Mouse (Mus musculus): ENCODE data around the gene Jarid2.

The Jarid2 gene

GRCm38 (mm10) chr13:44837445-44837844 is 108.2 kb downstream of the Jarid2 start:
- no peak for DNase-seq (ENCODE audit: low read depth, low spot score)

- DNase-seq (ENCODE audit: low read depth, low spot score) = peak; percentile 78
Measured at GRCm38 (mm10) chr13:44839866-44840835, 110.9 kb downstream of the Jarid2 start.

GRCm38 (mm10) chr13:44851426-44851825 is 122.2 kb downstream of the Jarid2 start:
- DNase-seq (ENCODE audit: low read depth, low spot score) = no peak

DNA sequence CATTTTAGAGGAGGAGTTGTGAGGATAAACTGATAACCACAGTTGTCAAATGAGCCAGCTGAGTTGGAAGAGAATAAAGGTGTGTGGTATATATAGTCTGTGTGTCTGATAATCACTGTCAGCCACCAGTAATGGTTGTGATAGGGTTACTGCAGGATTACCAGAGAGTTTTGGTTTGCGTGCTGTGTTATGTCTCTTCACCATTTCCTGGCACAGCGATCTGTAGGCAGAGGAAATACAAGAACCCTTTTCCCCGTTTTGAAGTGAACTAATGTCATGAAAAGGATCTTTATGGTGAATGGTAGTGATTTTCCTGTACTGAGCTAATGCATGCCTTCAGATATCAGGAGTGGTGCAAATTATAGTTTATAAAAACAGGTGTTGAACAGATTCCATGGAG is 122.8 kb downstream of the Jarid2 start:
- no peak for DNase-seq (ENCODE audit: low read depth, low spot score)

GRCm38 (mm10) chr13:44865566-44865965 is 136.3 kb downstream of the Jarid2 start:
- no peak for DNase-seq (ENCODE audit: low read depth, low spot score)

GRCm38 (mm10) chr13:44868037-44868650 is 138.9 kb downstream of the Jarid2 start:
- DNase-seq (ENCODE audit: low read depth, low spot score) = peak; percentile 50

DNA sequence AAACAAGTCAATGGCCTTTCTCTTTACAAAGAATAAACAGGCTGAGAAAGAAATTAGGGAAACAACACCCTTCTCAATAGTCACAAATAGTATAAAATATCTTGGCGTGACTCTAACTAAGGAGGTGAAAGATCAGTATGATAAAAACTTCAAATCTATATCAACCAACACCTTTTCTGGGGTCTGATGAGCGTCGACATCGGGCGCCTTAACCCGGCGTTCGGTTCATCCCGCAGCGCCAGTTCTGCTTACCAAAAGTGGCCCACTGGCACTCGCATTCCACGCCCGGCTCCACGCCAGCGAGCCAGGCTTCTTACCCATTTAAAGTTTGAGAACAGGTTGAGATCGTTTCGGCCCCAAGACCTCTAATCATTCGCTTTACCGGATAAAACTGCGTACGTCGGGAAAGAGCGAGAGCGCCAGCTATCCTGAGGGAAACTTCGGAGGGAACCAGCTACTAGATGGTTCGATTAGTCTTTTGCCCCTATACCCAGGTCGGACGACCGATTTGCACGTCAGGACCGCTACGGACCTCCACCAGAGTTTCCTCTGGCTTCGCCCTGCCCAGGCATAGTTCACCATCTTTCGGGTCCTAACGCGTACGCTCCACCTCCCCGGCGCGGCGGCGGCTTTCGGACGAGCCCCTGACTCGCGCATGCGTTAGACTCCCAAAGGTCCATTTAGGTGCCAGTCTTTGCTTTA is 140.3 kb downstream of the Jarid2 start:
- DNase-seq (ENCODE audit: low read depth, low spot score) = peak; percentile 55

DNA sequence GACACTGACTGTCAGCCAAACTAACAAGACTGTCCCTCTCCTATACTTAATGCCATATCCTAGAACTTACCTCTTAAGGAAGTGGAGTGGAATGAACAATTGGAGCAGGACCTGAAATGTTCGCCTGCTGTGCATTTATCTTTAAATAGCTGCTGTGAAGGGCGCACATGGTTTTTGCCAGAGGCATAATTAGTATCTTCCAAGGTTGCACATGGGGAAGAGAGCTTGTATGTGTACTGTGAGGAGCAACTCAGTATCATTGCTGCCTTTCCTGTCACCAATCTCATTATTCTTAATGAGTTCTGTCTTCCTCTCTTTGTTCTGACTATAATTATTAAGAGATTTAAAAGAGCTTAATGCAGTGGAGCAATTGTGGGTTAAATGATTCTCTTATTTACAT is 147.5 kb downstream of the Jarid2 start:
- no peak for DNase-seq (ENCODE audit: low read depth, low spot score)

GRCm38 (mm10) chr13:44881001-44881400 is 151.7 kb downstream of the Jarid2 start:
- DNase-seq (ENCODE audit: low read depth, low spot score) = no peak

GRCm38 (mm10) chr13:44886221-44886620 is 156.9 kb downstream of the Jarid2 start:
- no peak for DNase-seq (ENCODE audit: low read depth, low spot score)

DNA sequence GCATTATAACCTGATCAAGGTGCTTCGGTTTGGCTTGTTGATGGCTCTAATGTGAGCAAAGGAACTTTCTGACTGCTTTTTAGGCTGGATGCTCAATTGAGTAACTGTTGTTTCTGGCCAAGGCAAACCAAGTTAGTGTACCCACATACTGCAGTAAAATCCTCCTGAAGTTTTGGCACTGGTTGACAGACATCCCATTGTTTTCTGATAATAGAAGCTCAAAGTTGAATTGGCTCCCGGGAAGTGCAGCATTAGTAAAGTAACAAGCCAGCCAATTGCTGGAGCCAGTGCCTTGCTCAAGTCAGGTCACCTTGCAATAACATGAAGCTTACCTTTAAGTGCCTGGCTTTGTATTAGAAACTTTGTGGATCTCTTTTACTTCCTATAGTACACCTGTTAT is 161.3 kb downstream of the Jarid2 start:
- no peak for DNase-seq (ENCODE audit: low read depth, low spot score)

GRCm38 (mm10) chr13:44891813-44892730 is 162.8 kb downstream of the Jarid2 start:
- no peak for DNase-seq (ENCODE audit: low read depth, low spot score)

- no peak for DNase-seq (ENCODE audit: low read depth, low spot score)
Measured at GRCm38 (mm10) chr13:44896211-44896610, 166.9 kb downstream of the Jarid2 start.

DNA sequence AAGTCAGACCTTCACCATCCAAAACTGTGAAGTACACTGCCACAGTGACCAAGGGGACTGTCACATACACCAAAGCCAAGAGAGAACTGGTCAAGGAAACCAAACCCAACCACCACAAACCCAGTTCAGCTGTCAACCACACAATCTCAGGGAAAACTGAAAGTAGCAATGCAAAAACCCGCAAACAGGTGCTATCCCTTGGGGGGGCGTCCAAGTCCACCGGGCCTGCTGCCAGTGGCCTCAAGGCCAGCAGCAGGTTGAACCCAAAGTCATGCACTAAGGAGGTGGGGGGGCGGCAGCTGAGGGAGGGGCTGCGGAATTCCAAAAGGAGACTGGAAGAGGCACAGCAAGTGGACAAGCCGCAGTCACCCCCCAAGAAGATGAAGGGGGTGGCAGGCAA is 173.0 kb downstream of the Jarid2 start:
- DNase-seq (ENCODE audit: low read depth, low spot score) = no peak

DNA sequence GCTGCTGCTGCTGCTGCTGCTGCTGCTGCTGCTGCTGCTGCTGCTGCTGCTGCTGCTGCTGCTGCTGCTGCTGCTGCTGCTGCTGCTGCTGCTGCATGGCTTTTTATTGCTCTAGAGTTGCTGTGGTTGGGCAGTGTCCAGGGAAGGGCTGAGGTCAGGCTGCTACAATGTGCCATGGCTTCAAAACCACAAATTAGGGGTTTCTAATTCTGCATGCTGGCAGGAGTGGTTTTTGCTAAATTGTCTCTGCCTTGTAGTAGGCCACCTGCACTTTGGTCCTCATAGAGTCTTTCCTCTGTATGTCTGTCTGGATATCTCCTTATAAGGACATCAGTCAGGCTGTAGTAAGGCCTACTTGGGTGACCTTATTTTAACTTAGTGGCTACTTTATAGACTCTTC is 174.1 kb downstream of the Jarid2 start:
- DNase-seq (ENCODE audit: low read depth, low spot score) = no peak

DNA sequence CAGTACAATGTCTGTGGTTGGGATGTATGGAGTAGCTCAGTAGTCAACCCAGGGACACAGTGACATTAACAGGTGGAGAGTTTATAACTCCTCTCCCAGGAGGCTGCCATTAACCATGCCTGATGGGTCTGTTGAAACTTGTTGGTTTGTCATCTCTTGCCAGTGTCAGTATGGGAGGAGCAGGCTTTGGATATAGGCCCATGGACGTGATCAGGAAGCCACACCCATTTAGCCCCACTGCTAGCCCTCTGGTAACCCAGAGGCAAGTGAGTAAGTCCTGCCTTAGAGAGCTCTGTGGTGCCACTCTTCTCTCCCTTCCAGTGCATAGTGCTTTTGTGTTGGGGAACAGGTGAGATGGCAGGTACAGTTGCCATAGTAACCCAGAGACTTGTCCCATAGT is 175.0 kb downstream of the Jarid2 start:
- DNase-seq (ENCODE audit: low read depth, low spot score) = no peak

- DNase-seq (ENCODE audit: low read depth, low spot score) = no peak
Measured at GRCm38 (mm10) chr13:44906141-44906540, 176.9 kb downstream of the Jarid2 start.

GRCm38 (mm10) chr13:44907702-44908101 is 178.4 kb downstream of the Jarid2 start:
- DNase-seq (ENCODE audit: low read depth, low spot score) = peak; percentile 86

- no peak for DNase-seq (ENCODE audit: low read depth, low spot score)
Measured at GRCm38 (mm10) chr13:44908790-44909189, 179.5 kb downstream of the Jarid2 start.

DNA sequence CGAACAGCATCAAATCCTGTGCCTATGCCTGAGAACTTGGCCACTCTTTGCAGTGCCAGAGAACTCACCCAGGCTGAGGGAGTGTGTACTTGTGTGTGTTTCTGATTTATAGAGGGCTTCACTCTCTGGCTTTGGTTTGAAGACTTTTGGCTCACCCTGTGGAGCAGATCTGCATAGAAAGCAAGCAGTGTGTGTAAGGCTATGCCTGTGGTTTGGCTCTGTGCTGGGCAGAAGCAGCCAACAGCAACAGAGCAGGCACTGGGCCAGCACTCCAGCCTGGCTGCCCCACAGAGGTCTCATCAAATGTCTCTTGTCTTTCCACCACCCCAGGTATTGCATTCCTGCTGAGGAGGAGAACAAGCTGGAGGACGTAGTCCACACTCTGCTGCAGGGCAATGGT is 183.6 kb downstream of the Jarid2 start:
- DNase-seq (ENCODE audit: low read depth, low spot score) = no peak

- no peak for DNase-seq (ENCODE audit: low read depth, low spot score)
Measured at GRCm38 (mm10) chr13:44913560-44913959, 184.3 kb downstream of the Jarid2 start.

All from brain, embryonic 18.5 days (tissue).